Mouse (Mus musculus): ENCODE measurements around the gene Eif3i. TPM values are rescaled to one million over a fixed set of nuclear protein-coding genes. Genes with fewer than 3 reads are reported as not detected.
A peak's percentile ranks its signal among the peaks of the same experiment; 100 is the strongest.

Gene Eif3i
- total RNA-seq (2021), result 100 to 1,000 TPM; 136 to 140 TPM
- long read RNA-seq, transcript Eif3i-201 (11 exons, 1,123 nt), result major isoform, 69 of 122 reads
- long read RNA-seq, partial matches to known transcripts, result 51 of 122 reads
- long read RNA-seq, other reads (novel, unspliced or antisense), result 2 of 122 reads

DNA sequence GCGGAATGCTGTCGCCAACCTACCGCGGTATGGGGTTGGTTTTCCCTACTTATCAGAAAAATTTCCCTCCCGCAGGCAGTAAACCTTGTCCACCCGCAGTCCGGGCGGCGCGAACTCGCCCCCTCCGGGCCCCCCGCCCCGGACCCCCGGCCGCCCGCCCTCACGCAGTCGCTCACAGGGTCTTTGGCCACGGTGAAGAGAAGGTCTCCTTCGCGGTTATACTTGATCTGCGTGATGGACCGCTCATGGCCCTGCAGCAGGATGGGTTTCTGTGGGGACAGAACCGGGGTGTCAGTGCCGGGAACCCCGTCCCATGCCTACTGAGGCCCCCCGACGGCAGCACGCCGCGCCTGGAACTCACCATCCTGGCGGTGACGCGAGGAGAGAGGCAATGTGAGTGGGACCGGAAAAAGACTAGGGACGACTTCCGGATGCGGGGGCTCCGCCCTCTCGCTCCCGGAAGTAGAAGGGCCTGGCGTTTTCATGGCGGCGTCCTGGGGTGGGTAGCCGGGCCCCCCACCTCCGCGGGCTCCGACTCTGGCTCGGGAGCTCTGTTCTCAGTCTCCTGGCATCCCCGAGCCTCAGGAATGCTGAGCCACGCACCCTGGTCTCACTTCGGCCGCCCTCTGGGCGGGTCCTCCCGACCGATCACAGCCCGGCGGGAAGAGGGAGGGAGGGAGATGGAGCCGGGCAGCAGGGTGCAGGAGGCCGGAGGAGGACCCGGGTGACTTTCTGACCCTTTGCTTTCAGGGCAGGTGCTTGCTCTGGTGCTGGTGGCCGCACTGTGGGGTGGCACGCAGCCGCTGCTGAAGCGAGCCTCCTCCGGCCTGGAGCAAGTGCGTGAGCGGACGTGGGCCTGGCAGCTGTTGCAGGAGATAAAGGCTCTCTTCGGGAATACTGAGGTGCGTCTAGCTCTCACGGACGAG lies at the start of gene Eif3i, which contains the start of gene Tmem234:
Eif3i (minus strand) TSS at position 416 of the 926 bp plus-strand sequence.
Tmem234 (plus strand) TSS at position 436 of the 926 bp plus-strand sequence.
- peak; percentile 82 to 84 for DNase-seq (ENCODE audit: low spot score in 2 of 2)

DNA sequence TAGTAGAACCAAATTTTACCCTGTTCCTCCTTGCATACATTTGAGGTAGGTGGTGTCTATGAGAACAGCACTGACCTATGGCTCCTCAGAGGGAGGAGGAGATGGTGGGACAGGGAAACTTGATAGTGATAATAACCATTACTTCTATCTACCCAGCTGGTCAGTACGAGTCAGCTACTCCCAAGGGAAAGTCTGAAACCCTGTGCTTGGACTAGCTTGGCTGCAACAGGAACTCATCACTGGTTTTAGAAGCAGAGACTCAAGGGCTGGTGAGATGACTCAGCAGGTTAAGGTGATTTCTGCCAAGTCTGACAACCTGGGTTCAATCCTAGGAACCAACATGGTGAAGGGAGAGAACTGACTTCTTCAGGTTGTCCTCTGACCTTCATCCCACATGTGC lies 48.2 kb upstream of the Eif3i start:
- DNase-seq (ENCODE audit: low spot score in 2 of 2), result no peak

DNA sequence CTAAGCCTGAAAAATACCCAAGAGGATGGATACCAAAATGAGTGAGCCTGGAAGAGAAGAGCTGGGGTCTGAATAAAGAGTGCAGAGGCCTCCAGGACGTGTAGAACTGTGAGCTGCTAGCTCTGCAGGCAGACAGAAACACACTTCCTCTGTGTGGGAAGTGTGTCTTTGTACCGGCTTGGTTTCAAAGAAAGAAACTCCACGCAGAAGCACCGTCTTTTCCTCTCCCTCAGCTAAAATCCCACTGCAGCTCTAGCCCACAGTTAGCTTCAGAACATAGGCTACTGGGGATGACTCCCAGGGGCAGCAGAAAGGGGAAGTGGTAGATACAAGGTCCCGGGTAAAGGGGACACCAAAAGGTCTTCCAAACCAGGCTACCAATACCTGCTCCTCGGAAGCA lies 44.8 kb upstream of the Eif3i start:
- DNase-seq (ENCODE audit: low spot score in 2 of 2), result no peak

DNA sequence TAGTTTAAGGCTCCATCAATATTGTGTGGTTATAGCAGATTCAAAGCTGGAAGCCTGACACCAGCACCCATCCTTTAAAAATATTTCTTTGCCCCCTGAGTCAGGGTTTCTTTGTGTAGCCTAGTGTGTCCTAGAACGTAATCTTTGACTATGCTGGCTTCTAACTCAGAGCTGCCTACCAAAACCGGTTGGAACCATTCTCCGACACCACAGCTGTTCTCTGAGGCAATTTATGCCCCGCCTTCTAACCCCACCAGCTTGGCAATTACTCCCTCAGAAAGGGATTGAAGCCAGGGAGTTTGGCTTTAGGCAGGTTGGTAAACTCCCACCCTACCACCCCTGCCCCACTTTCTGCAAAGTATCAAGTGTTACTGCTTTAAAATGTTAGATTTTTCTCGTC lies 41.3 kb upstream of the Eif3i start:
- peak in 1 of 2 experiments; percentile 35 for DNase-seq (ENCODE audit: low spot score in 2 of 2)

DNA sequence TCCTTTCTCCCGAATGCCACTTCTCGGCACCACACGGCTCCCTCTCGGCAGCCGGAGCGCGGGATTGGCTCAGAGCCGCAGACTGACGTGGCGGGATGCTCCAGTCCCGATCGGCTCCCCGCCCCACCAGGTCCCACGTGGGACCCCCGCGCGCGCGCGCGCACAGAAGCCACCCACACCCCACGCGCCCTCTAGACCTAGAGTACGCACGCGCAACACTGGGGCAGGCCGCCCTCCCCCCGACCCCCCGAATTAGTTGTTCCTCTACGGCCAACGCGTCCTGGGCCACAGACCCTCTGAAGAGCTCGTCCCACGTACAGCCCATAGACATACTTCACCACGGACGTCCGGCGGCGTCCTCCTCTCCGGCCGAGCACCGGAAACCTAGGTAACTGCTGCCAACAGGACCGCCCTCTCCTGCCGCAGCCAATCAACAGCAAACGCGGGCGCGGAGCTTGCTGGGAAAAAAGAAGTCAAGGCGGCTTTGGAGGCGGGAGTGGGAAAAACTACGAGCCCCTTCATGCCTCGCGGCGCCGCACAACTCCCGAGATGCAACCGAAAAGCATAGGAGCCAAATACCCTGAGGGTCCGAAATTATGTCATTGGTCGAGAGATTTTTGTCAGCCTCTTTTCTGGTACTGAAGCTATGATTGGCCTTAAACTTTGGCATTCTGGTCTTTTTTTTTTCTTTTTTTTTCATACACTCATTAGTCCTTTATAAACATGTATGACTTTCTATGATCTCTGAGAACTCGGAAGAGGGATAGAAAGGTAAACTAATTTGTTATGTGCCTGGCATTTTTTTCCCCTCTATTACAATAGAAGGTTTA lies 40.4 kb upstream of the Eif3i start, which contains the start of gene Txlna:
Txlna (minus strand) TSS at position 428 of the 830 bp plus-strand sequence.
- DNase-seq (ENCODE audit: low spot score in 2 of 2), result peak; percentile 95 to 96

DNA sequence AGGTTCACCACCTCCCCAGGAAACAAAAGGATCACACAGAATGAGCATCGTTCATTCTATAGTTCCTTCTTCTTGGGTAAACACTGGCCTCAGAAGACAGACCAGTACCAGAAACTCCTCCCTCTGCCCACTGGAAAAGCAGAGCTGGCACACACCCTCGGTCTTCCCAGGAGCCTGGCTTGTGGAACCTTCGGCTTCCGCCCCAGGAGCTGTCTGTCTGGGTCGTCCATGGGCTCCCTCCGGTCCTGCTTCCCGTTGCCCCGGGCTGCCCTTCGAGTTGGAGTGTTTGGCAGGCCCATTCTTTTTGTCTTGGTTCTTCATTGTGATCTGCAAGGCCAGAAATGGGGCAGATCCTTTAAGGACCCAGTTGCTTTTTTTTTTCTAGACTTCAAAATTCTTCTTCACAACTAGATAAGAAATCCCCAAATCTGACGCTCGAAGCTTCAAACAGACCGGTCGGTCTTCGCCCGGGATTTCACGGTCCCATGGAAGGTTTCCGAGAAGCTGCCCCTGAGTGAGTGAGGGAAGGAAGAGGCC lies 39.7 kb upstream of the Eif3i start:
- DNase-seq (ENCODE audit: low spot score in 2 of 2), result peak; percentile 45 to 50

DNA sequence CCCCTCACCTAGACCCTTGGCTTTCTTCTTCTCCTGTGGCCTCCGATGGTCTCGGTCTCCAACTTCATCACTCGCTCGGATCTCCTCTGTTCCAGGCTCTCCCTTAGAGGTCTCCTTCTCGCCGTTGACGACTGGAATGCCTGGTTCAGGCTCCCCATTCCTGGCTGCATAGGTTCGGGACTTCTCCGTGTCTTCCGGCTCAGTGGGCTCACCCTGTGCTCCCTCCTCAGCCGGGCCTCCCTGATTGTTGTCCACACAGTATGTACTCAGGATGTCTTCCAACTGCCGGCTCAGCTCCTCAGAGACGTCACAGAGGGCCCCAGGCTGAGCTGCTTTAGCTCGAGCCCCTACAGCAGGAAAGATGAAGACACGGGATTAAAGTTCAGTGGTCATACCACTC lies 38.8 kb upstream of the Eif3i start:
- DNase-seq (ENCODE audit: low spot score in 2 of 2), result no peak

DNA sequence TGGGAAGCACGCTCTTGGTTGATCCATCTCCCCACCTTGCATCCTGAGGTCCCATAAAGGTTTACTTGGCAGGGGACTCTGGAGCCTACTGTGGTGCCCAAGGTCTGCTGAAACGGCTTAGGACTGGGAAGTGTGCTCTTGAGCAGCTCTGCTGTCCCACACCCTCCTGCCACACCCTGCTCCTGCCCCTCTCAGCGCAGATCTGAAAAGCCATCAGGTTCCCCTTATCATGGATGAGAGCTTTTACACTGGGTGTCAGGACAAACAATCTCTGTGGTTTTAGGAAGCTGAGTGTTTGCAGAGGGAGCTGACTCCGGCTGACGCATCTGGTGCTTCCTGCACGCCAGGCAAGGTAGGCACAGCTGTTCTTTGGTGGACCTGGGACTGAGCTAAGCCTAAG lies 33.4 kb upstream of the Eif3i start:
- DNase-seq (ENCODE audit: low spot score in 2 of 2), result no peak

DNA sequence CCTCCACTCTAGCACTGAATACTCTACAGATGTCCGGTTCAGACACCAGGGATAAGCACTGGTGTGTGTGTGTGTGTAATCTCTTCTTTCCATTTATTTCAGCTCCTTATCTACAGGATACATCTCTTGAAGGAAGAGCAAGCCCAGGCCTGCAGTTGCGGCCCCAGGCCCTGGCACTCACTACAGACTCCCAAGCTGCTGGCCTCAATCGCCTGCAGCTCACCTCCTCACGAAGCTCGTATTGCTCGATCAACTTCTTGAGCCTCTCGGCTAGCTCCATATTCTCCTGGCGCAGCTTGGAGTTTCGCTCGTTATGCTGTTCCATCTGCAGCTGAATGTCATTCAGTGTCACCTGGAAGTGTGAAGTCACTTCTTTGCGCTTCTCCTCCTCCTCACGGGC lies 31.4 kb upstream of the Eif3i start:
- no peak for DNase-seq (ENCODE audit: low spot score in 2 of 2)

DNA sequence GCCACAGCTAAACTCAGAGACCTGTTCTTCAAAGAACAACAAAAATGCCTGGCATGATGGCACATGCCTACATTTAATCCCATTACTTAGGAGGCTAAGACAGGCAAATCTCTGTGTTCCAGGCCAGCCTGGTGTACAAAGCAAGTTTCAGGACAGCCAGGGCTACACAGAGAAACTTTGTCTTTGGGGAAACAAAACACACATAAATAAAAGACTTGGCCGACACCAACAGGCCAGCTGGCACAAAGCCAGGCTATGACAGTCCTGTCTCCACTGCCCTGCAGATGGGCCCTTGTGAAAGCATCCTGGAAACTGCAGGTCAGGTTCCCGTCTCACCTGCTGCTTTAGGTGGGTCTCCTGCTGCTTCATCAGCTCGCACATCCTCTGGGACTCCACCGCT lies 30.5 kb upstream of the Eif3i start:
- DNase-seq (ENCODE audit: low spot score in 2 of 2), result no peak

DNA sequence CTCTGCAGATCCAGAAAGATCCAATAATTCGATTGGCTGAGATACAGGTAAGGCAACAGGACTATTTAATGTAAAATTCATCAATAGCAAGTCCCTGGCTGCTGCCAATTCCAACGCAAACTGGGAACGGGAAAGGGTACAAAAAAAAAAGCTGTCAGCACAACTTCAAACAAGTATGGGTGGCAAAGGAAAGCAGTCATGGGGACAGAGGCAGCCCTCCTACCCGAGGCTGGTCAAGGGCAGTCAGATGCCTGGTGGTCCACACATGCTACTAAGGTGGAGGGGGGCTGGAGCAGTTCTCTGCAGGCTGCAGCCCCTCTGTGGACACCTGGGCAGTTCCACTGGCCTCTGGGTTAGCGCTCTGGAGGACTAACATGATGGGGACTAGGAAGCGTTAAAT lies 25.6 kb upstream of the Eif3i start:
- DNase-seq (ENCODE audit: low spot score in 2 of 2), result no peak

DNA sequence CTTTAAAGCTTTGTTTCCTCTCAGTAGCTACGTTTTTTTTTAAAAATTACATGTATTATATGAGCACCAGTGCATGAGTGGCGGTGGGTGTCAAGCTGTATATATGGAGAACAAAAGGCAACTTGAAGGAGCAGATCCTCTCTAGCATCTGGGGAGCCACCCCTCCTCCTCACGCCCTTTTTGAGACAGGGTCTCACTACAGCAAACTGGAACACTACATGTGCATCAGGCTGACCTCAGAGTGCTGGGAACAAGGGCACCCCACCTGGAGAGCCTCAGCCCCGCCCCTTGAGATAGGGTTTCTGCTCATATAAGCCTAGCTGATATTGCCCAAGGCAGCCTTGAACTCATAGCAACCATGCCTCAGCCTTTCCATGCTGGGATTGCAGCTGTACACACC lies 25.0 kb upstream of the Eif3i start:
- DNase-seq (ENCODE audit: low spot score in 2 of 2), result no peak

DNA sequence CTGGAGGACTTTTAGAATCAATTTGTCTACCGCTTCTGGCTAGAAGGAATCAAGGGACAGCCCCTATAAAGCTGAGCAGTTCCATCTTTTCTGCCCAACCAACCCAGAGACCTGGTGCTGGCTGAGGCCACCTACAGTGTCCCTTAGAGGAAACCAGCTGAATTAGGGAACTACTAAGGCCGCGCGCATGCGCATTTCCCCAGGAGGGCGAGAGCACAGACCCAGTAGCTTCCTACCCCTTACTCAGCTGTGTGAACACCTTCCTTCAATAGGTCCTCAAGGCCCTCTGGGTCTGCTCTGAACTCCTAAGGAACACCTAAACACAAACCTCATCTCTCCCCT lies 24.6 kb upstream of the Eif3i start:
- peak; percentile 61 to 74 for DNase-seq (ENCODE audit: low spot score in 2 of 2)

DNA sequence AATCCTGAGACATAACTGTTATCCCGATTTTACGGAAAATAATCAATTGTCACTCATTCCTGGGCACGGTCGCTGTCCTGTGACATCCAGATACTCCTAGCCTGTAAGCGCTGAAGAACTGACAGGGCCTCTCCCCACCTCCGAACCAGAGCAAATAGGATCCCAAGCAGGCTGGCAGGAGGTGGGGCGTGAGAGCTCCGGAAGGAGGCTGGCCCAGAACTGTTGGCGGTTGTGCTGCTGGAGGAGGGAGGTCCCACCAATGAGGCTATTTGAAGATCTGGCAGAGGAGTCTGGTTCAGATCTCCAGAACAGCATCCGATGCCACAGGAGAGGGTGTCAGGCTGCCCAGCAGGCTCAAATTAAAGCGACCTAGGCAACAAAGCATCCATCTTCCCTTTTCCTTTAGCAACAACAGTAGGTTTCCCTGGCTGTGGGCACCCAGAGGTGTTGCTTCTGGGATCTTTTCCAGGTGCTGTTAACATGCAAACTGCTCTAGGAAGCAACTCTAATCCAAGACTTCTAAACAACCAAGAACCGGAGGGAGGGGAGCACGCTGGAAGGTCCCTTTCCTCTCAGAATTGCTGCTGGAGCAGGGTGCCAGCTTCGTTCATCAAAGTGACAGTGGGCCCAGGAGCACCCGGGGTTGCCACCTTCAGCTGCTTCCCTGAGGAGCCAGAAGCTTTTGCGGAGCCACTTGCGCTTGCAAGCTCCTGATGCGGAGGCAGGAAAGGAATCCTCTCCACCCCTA lies 24.0 kb upstream of the Eif3i start:
- DNase-seq (ENCODE audit: low spot score in 2 of 2), result peak; percentile 81 to 85

DNA sequence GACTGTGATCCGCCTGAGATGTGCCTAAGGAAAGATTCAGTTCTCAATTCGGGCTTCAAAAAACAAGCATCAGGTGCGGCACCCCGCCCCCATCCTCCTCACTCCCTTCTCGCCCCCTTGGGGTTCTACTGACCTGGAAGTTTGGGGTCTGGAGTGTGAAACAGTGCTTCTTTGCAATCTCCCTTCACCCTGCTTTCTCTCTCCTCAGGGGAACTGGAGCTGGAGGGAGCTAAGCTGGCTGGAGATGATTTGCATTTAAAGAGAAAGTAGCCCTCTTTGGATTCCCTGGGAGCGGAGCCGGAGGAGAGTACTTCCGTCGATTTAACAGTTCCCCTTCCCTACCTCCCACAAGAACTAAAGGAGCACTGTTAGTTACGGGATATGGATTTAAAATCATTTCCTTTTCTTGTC lies 23.2 kb upstream of the Eif3i start, which contains the start of gene Ccdc28b:
Ccdc28b (minus strand) TSS at position 267 of the 411 bp plus-strand sequence.
- peak; percentile 48 to 62 for DNase-seq (ENCODE audit: low spot score in 2 of 2)

DNA sequence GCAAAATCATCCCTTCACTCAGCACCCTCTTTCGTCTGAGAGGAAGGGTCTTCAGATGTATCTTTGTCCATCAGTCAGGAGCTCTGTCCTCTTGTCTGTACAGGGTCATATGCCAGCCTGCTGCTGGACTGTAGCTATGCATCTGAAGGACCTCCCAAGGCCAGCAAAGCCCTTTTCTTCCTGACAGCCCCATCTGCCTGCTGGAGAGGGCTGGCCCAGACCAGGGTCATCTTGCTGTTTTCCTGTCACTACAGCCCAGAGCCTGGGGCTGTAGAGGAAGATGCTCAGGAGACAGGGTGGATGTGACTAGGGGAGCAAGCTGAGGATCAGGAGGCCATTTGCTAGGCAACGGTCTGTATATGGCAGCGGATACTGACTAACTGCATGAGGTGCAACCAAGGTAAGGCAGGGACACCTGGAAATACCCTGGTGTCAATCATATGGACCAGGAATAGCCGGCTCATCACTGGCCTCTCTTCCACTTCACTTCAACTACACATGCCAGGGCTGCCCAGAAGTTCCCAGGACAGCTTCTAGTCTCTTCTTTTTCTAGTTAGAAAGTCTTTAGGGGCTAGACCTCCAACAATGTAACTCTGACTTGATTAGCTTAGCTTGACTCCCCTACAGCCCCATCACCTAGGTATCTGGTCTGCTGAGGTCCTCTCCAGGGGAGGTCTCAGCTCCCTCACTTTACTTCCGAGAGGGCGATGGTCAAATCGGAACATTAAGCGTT lies 22.5 kb upstream of the Eif3i start:
- DNase-seq (ENCODE audit: low spot score in 2 of 2), result no peak

DNA sequence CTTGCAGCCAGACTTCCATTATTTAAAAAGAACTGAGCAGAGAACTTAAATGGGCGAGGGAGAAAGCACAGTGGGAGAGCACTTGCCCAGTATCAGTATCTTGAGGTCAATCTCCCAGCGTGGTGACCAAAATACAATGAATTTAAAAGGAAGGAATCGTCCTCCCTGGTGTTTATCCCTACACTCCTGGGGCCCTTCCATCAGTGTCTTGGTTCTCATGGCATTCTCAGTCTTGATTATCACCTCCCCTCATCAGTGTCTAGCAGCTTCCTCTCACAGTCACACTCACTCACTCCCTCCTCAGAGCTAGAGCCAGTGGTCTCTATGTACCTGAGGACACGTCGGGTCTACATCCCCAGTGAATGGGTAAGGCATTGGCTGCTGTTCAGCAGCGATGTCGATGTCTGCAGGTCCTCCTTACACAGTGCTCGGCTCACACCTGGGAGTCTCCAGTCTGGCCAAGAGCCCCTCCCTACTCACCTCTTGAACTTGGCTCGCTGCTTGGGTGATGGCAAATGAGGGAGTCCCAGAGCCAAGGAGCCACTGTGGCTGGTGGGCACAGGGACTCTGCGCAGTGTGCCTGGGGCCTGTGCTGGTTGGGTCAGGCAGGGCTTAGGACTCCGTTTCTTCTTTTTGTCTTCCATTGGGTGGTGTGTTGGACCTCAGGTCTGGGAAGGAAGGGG lies 21.8 kb upstream of the Eif3i start:
- no peak for DNase-seq (ENCODE audit: low spot score in 2 of 2)

DNA sequence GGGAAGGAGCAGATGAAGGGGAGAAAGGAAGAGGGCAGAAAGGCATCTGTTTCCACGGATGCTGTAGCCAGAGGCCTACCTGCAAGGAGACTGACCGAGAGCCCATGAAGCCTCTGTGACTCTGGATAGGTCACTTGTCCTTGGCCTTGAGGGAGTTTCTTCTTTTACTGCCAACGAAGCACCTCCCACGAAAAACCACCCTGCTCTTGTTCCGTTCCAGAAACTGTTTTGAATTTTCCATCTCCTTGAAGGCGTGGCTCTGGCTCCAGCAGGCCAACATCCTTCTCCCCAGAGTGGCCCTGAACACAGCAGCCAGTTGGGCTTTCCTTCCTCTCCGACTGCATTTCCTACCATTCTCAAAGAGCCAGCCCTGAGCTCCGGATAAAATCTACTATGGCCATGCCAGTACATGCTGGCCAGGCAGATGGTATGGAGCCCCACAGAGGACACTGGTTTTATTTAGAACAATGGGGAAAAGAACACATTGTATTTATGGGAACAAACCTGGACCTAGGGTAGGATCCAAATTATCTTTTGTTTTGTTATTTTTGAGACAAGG lies 20.9 kb upstream of the Eif3i start:
- DNase-seq (ENCODE audit: low spot score in 2 of 2), result no peak
